Mouse (Mus musculus) E14TG2a.4 (cell line): ENCODE measurements at regions not wholly inside any gene's neighbourhood (a gene's known extent, or its start where the extent isn't known, plus 50 kb on each side); places are given as distances from the start of the nearest gene placed in this dataset.

ENCODE experiments used
- CTCF ChIP-seq: conservative IDR thresholded peaks from 2 replicates; pipeline ENCODE4 v1.5.1; 2014; ENCODE audit warnings: low read length
- NANOG ChIP-seq: IDR thresholded peaks from 2 replicates; pipeline ENCODE4 v1.6.1; 2014; ENCODE audit warnings: borderline replicate concordance, low read length, mixed read lengths

DNA sequence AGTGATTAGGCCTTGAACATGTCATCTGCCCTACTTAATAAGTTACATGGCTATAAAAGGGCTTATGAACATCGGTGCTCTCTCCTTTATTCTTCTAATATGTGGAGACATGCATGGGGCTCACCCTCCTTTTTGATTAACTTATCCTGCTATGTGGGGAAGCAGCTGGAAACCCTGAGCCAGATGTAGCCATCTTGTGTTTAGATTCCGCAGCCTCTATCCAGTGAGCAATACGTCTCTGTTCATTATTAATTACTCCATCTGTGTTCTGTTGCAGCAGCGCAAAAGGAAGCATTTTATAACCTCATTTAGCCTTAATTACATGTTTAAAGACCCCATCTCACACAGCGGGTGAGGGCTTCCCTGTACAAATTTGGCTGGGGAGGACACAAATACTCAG lies 129.6 kb downstream of the Fam124b start:
- no peak for TF ChIP-seq CTCF
- TF ChIP-seq NANOG: no peak
